Mouse (Mus musculus) liver, postnatal 0 days (tissue): ENCODE measurements around the gene Cfap43. TPM values are rescaled to one million over a fixed set of nuclear protein-coding genes. Genes with fewer than 3 reads are reported as not detected.

Experiments used
- ATAC-seq: fragments of 200-750 bp; cut with Nextera tagmentation; 2 replicates; pipeline ENCODE4 v1.8.0; 2017; ENCODE audit warnings: mild to moderate bottlenecking, moderate library complexity
- DNase-seq: peaks from one replicate; pipeline ENCODE4 v3.0.0-alpha.2; 2016
- H3K27ac ChIP-seq: fragments of 300-500 bp; sonication (generic); 2 replicates; pipeline ENCODE4 v1.5.1; 2014; ENCODE audit warnings: antibody characterized with exemption, moderate library complexity, mild to moderate bottlenecking, low read depth
- H3K27me3 ChIP-seq: fragments of 300-500 bp; sonication (generic); 2 replicates; pipeline ENCODE4 v1.6.1; 2014; ENCODE audit warnings: low read length, control low read depth, mixed read lengths; ENCODE audit not compliant: insufficient read depth
- H3K36me3 ChIP-seq: fragments of 300-500 bp; sonication (generic); replicated peaks from 2 replicates; pipeline ENCODE4 v1.6.1; 2014; ENCODE audit warnings: mild to moderate bottlenecking, control low read depth, low read length, moderate library complexity, mixed read lengths; ENCODE audit not compliant: insufficient read depth
- H3K4me1 ChIP-seq: fragments of 300-500 bp; sonication (generic); 2 replicates; pipeline ENCODE4 v1.6.1; 2014; ENCODE audit warnings: antibody characterized with exemption, mild to moderate bottlenecking, control low read depth; ENCODE audit not compliant: insufficient read depth
- H3K4me2 ChIP-seq: fragments of 300-500 bp; sonication (generic); 2 replicates; pipeline ENCODE4 v1.6.1; 2014; ENCODE audit warnings: low read depth, mild to moderate bottlenecking, low read length, moderate library complexity, mixed read lengths
- H3K4me3 ChIP-seq: fragments of 300-500 bp; sonication (generic); 2 replicates; pipeline ENCODE4 v1.5.1; 2014; ENCODE audit warnings: low read depth, low read length
- H3K9ac ChIP-seq: fragments of 300-500 bp; sonication (generic); replicated peaks from 2 replicates; pipeline ENCODE4 v1.6.1; 2014; ENCODE audit warnings: mild to moderate bottlenecking, moderate library complexity
- H3K9me3 ChIP-seq: fragments of 300-500 bp; sonication (generic); 2 replicates; pipeline ENCODE4 v1.6.1; 2016; ENCODE audit warnings: mild to moderate bottlenecking, control low read depth, low read length, mixed read lengths
- CTCF ChIP-seq: sonication (generic); IDR thresholded peaks from 2 replicates; pipeline ENCODE4 v1.5.1; 2016; ENCODE audit warnings: antibody characterized with exemption, low read depth
- EP300 ChIP-seq: IDR thresholded peaks from 2 replicates; pipeline ENCODE4 v1.6.1; 2016; ENCODE audit warnings: antibody characterized with exemption, low read depth, mild to moderate bottlenecking
- WGBS: fragments of 180-500 bp; shearing (Covaris S2); extraction: QIAGEN DNeasy Blood & Tissue Kit; methylation state at CpG from one replicate; pipeline ENCODE4 v1.1.7; 2014; ENCODE audit not compliant: insufficient replicate concordance; 5-methylcytosine and 5-hydroxymethylcytosine counted together
- polyA plus RNA-seq: library from polyadenylated mRNA; unstranded; fragments of >200 nt; fragmentation: Nextera tagmentation; extraction: Ambion mirVana; gene quantifications from 2 replicates; pipeline ENCODE4 v1.2.1, GENCODE M21; 2015

Gene Cfap43
- polyA plus RNA-seq, 1 experiment from 2014 or later = 0.05 TPM

DNA sequence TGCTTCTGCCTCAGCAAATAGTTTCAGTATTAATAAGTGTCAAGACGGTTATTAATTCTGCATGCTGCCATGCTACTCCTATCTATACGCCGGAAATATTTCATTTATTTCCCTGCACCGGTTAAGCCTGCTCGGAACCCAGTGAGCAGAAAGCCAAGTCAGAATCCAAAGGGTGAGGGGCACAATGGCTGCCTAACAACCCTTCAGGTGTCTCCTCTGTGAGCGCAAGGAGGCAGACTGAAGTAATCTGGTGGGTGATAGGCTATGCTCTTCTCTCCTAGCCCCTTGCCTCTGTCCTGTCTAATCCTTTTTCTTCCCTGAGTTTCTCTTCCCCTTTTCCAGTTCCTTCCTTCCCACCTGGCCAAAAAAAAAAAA, 81.6 kb downstream of the Cfap43 start:
- 0 out of 2 replicates have a peak overlapping the region, but pooled peaks have one; percentile 16 for H3K9ac ChIP-seq
- ATAC-seq = no peak
- H3K4me1 ChIP-seq = peaks cover 2% of the 10 kb centered on the region; the same call in 1 of the 2 replicates
- no peaks in the 10 kb centered on the region for H3K36me3 ChIP-seq
- H3K9me3 ChIP-seq = no peaks in the 10 kb centered on the region
- H3K27me3 ChIP-seq = peaks cover 13% of the 10 kb centered on the region
- H3K4me3 ChIP-seq = peak overlapping the region; percentile 41
- no peak for TF ChIP-seq EP300
- no peak for TF ChIP-seq CTCF
- WGBS = 1% methylated on average over 6 of the region's 6 CpGs
- H3K27ac ChIP-seq = no peak overlapping the region
- peak overlapping the region; percentile 69 for H3K4me2 ChIP-seq
- no peak for DNase-seq

GRCm38 (mm10) chr19:47836701-47837526, 82.2 kb downstream of the Cfap43 start:
- H3K4me1 ChIP-seq = peaks cover 2% of the 10 kb centered on the region; the same call in 1 of the 2 replicates
- peak overlapping the region; percentile 41 for H3K4me3 ChIP-seq
- no peaks in the 10 kb centered on the region for H3K36me3 ChIP-seq
- ATAC-seq (peak; percentile 60), DNase-seq (peak; percentile 65)
- H3K27ac ChIP-seq = no peak overlapping the region
- 6% methylated on average over 42 of the region's 49 CpGs for WGBS
- H3K9ac ChIP-seq = 0 out of 2 replicates have a peak overlapping the region, but pooled peaks have one; percentile 16
- H3K9me3 ChIP-seq = no peaks in the 10 kb centered on the region
- H3K4me2 ChIP-seq = peak overlapping the region; percentile 69
- H3K27me3 ChIP-seq = peaks cover 13% of the 10 kb centered on the region
- TF ChIP-seq EP300 = no peak
- TF ChIP-seq CTCF = 0 out of 2 replicates have a peak, but pooled peaks have one; percentile 31

DNA sequence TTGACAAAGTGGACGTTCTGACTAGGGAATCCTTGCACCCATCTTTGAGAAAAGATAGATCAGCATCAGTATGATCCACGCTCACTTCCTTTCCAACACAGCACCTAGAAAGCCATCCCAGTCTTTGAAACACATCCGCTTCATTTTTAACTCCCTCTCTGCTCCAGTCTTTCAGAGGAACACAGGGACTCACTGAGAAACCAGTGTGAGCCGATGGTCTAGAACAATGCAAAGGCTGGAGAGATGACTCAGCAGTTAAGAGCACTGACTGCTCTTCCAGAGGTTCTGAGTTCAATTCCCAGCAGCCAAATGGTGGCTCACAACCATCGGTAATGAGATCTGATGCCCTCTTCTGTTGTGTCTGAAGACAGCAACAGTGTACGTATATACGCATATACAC, 83.3 kb downstream of the Cfap43 start:
- peaks cover 2% of the 10 kb centered on the region; the same call in 1 of the 2 replicates for H3K4me1 ChIP-seq
- no peaks in the 10 kb centered on the region for H3K9me3 ChIP-seq
- ATAC-seq (no peak), DNase-seq (no peak)
- peaks cover 13% of the 10 kb centered on the region for H3K27me3 ChIP-seq
- WGBS = 74% methylated on average over 7 of the region's 7 CpGs
- H3K4me3 ChIP-seq = no peak overlapping the region
- no peak overlapping the region for H3K27ac ChIP-seq
- H3K4me2 ChIP-seq = no peak overlapping the region
- TF ChIP-seq CTCF (no peak), EP300 (no peak)
- H3K9ac ChIP-seq = no peak overlapping the region
- no peaks in the 10 kb centered on the region for H3K36me3 ChIP-seq

DNA sequence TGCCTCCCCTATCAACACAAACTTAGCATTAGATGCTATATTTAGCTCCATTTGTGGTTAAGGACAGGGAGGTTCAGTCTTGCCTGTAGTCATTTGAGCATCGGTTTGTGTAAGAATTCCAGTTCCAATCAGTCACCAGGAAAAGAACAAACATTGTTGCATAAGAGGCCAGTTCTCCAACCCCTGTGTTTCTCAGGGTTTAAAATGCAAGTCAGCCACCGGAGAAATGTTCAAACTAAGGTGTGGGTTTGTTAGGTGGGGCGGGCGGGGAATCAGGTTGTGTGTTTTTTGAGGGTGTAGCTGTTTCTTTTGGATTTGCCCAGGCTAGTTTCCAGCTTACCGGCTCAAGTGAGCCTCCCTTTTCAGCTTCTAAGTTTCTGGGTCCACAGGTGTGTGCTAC, 84.5 kb downstream of the Cfap43 start:
- 59% methylated on average over 5 of the region's 5 CpGs for WGBS
- no peak for ATAC-seq
- DNase-seq = no peak

GRCm38 (mm10) chr19:47832316-47832715, 86.8 kb downstream of the Cfap43 start:
- H3K4me2 ChIP-seq = no peak overlapping the region
- no peak for DNase-seq
- no peak overlapping the region for H3K9ac ChIP-seq
- TF ChIP-seq EP300 = no peak
- TF ChIP-seq CTCF = no peak
- no peaks in the 10 kb centered on the region for H3K9me3 ChIP-seq
- no peak overlapping the region for H3K27ac ChIP-seq
- peaks cover 10% of the 10 kb centered on the region for H3K27me3 ChIP-seq
- no peak for ATAC-seq
- H3K4me1 ChIP-seq = peaks cover 2% of the 10 kb centered on the region; the same call in 1 of the 2 replicates
- 81% methylated on average over 16 of the region's 16 CpGs for WGBS
- H3K4me3 ChIP-seq = no peak overlapping the region
- H3K36me3 ChIP-seq = no peaks in the 10 kb centered on the region

More for the DNA sequence above, 84.5 kb downstream of the Cfap43 start:
- no peaks in the 10 kb centered on the region for H3K9me3 ChIP-seq
- H3K4me2 ChIP-seq = no peak overlapping the region
- peaks cover 2% of the 10 kb centered on the region; the same call in 1 of the 2 replicates for H3K4me1 ChIP-seq
- no peaks in the 10 kb centered on the region for H3K36me3 ChIP-seq
- peaks cover 13% of the 10 kb centered on the region for H3K27me3 ChIP-seq
- no peak overlapping the region for H3K9ac ChIP-seq
- no peak overlapping the region for H3K27ac ChIP-seq
- TF ChIP-seq CTCF (no peak), EP300 (no peak)
- no peak overlapping the region for H3K4me3 ChIP-seq

DNA sequence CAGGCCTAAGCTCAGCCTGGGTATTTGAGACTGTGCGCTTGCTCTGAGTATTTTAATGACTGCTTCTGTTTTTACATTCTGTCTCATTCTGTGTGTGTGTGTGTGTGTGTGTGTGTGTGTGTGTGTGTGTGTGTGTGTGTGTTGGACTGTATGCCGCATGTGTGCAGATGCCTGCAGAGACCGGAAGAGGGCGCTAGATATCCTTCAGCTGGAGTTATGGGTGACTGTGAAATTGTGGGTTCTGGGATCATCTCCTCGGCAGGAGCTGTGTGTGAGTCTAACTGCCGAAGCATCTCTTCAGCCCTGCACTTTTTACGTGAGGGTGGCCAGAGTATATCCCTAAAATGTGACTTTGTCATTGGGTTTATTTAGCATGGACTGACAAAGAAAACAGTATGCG, 88.0 kb downstream of the Cfap43 start:
- H3K27me3 ChIP-seq = no peaks in the 10 kb centered on the region
- TF ChIP-seq EP300 (no peak), CTCF (no peak)
- H3K9me3 ChIP-seq = no peaks in the 10 kb centered on the region
- 91% methylated on average over 8 of the region's 8 CpGs for WGBS
- H3K36me3 ChIP-seq = no peaks in the 10 kb centered on the region
- ATAC-seq (no peak), DNase-seq (no peak)
- H3K4me1 ChIP-seq = peaks cover 2% of the 10 kb centered on the region; the same call in 1 of the 2 replicates
- H3K27ac ChIP-seq = no peak overlapping the region
- no peak overlapping the region for H3K9ac ChIP-seq
- no peak overlapping the region for H3K4me3 ChIP-seq
- H3K4me2 ChIP-seq = no peak overlapping the region
